Mouse (Mus musculus): ENCODE data around the gene Cnpy3.

DNA sequence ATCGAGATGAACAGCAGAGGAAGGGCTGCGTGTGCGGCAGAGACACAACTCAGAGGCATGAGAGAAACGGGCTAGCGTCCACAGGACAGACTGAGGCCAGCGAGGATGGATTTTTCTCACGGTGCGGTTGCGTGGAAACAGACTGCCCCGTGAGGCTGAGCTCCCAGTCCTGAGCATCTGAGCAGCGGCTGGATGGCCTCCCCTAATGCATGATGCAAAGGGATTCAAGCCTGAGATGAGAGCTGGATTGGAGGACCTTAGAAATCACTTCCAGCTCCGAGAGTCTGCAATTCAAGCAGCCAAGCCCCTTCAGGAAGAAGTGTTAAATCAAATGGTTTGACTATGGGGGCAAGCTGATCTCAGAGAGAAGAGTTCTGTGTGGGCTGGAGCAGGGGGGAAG, 50.5 kb downstream of the Cnpy3 start:
- no peak for TF ChIP-seq CTCF (IDR thresholded peaks at IDR 0.05; ENCODE audit: borderline replicate concordance, insufficient read depth, low read depth, low read length)
- no peak for TF ChIP-seq POLR2A (IDR thresholded peaks at IDR 0.05; ENCODE audit: borderline replicate concordance, insufficient read depth, low read length)
